Mouse (Mus musculus): ENCODE results near the gene Hoxc4.

GRCm38 (mm10) chr15:103085831-103086671 lies 67.3 kb downstream of the Hoxc4 start:
- TF ChIP-seq EP300 (IDR thresholded peaks at IDR 0.05; ENCODE audit: low read depth) (no peak), CTCF (IDR thresholded peaks at IDR 0.05; ENCODE audit: low read depth) (no peak)

Data from liver, embryonic 14.5 days (tissue).